Mouse (Mus musculus) MN1 (cell line): Measurements from ENCODE around the gene Spry1.

Experiments used
- DNase-seq: peaks from one replicate; pipeline ENCODE4 v3.0.0-alpha.2; 2016; ENCODE audit warnings: low spot score

Gene Spry1

DNA sequence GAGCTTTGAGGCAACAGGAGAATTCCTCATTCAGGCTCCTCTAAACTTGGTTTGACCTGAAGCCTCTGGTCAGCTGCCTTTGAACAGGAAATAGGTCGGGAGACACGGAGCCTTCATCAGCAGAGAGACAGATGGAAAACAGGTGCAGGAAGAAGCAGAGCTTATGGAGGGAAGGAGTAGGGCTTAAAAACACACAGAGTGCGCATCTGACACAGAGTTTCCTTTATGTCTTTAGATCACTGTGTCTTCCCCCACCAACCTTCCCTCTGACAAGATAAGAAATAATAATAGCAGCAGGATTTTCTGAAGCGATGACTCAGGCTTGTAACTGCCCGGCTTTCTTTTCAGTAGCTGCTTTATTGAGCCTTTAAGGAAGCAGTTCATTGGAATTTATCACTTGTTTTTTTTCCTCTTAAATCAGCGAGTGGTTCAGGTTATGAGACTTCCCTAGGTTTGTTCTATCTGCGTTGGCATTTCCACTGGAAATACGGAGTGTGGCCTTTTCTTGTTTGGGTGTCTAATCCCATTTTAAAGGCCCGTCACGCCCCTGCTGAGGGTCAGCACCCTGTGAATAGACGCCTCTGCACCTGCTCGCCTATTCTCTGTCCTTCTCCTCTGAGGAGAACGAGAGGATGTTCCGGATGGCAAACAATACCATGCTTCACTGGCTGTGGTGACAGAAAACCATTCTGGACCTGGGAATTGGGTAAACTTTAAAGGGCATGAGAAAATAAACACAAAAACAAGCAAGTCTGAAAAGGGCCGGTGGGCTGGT, 32.7 kb downstream of the Spry1 start:
- no peak for DNase-seq

DNA sequence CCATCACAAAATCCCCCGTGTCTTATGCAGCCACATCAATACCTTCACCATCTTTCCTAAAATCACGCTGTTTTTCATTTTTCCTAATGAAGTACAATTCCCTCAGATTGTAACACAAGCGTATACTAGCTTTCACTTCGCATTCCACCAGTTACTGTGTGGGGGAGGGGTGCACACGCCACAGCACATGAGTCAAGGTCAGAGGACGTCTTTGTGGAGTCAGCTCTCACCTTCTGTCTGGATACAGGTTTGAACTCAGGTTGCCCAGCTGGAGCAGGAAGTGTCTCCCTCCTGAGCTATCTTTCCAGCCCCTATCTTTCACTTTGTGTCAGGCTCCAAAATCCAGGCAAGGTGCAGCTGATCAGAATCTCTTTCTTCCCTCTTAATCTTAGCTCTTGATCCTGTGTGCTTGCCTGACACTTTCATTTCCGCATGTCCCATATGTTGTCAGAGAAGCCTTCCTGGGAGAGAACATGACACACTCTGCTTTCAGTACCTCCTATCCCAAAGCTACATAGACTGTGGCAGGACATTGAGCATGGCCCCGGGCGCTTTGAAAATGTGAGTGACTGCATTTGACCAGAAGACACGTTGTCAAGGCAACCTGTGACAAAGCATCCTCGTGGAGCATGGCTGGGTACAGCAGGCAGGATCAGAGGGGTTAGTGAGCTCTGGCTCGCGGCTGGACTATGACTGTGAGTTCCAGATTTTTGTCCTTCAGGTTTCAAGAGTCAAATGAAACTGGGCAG, 33.9 kb downstream of the Spry1 start:
- no peak for DNase-seq

DNA sequence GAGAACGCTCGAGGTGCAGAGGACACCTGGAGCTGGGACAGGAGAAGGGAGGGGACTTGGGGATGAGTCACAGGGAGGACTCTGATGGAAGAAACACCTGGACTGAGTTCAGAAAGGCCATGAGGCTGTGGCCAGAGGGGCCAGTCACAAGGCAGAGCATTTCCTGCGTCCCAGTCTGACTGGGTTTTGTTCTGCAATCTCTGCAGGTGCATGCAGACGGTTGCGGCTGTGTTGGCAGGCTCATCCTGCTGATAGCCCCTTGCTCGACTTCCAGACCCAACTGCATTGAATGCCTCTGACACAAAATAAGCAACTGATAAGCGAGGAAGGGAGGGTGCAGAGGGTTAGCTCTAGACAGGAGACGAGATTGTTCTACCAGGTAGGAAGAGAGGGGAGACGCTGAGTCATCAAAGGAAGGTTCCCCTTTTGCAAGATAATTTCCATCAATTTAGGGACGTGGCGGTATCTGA, 35.3 kb downstream of the Spry1 start:
- no peak for DNase-seq

DNA sequence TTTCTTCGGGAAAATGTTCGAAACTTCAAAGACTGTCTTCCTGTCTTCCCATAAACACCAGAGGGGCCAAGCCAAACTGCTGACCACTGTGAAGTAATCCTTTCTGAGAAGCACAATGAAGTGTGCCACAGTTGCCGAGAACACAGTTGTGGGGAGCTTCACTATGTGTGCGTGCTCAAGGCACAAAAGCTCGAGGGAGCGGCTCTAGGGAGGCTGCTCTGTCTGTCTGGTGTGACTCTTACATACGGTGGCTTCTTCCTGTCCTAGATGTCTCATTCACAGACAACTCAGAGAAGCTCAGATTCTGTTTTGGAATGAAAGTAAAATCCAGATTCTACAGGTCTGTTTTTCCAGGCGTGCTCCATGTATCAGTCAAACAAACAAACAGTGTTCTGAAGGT, 36.5 kb downstream of the Spry1 start:
- DNase-seq: no peak

DNA sequence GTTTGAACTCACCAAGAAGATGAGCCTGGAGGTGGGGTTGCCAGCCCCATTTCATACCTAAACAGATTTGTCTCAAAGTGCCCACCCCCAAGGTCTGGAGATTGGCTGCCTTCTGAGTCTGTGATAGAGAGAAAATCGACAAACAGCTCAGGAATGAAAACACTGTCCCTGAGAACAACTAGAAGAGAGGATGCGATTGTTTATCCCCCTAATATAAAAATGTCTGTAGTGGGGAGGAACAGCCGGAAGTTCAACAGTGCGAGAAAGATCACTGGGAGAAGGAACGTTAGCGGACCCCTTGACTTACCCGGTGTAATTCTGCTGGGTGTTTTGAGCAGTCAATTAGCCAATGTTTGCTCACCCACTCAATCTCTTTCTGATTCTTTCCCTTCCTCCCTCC, 46.5 kb downstream of the Spry1 start:
- no peak for DNase-seq

DNA sequence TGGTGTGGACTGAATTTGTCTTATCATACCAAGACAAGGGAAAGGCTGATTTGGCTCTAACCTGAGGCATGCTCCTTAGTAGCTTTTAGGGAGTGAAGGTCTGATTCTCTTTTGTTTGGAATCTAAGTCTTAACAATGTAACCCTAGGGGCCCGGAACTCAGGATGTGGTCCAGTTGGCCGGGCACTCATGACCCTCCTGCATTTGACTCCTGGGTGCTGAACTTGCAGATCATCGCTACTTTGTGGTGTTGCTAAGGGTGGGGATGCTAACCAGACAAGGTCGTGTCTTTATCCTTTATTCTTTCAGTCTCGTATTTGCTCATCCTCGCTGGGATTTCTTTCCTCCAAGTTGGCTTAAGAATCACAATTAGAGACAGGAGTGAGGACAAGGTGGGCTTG, 47.0 kb downstream of the Spry1 start:
- no peak for DNase-seq

DNA sequence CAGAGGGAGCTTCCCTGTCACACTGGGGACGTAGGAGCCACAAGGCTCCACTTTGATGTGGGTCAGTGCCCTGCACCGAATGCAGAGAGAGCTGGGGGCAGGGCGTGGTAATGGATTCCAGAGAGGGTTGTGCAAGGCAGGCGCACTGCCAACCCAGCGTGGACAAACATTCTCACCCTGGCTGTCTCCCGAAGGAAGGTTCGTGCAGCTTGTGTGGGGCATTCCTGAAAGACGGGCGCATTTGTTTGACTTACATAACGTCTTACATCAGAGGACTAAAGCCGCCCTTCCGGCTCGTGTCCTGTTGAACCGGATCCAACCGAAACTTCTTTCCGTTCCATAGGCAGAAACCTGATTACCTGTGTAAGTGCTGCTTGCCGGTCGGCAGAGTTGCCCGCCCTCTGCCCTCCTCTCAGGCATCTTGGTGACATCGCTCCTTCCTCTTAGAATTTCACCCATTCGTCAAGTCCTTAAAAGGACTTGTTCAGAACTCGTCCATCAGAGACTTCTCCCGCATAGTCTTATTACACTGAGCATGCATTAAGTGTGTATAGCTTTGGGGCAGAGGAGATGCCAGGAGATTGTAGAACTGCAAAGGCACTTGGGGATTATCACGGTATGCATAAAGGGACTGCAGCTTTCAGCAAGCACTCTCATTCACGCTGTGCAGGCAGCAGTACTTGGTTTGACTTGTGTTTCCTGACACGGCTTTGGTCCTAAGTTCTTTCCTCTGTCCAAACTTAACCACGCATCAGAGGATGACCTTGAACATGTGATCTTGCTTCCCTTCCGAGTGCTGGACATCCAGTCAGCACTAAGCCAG, 47.6 kb downstream of the Spry1 start:
- no peak for DNase-seq

DNA sequence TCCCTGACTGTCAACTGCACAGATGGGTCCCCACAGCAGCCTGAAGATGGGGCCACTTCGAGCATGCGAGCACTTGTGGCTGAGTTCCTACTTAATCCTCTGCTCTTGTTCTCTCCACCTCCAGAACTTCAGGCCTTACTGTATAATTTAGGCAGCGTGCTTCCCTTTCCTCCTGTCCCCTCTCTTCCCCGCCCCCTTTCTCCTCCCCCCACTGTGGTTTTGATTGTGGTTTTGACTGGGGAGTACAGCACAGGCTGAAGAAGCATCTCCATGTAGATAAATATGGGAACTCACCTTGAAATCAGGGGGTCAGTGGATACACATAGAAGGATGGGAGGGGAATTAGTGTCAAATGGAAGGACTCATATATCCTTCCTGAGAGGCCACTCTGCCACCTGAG, 53.2 kb downstream of the Spry1 start:
- DNase-seq: no peak

DNA sequence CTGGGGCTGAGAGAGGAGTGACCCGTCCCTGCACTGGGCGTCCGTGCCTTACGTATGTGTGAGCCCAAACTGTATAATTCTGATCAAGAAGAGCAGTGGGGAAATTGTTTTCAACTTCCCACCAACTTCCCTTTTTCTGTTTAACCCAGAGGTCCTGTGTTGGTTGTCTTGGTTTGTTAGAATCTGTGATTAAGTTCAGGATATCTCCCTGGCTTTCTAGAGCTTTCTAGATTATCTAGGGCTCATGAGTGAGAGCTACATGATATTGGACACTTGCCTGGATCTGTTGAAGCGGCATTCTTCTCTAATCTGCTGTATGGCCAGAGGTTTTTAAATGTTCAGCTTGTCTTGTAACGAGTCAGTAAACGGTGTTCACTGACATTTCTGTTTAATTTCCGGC, 53.8 kb downstream of the Spry1 start:
- DNase-seq: no peak
